Comparison of ENCODE assay signal across 8 mouse cellular contexts in the genomic region with DNA sequence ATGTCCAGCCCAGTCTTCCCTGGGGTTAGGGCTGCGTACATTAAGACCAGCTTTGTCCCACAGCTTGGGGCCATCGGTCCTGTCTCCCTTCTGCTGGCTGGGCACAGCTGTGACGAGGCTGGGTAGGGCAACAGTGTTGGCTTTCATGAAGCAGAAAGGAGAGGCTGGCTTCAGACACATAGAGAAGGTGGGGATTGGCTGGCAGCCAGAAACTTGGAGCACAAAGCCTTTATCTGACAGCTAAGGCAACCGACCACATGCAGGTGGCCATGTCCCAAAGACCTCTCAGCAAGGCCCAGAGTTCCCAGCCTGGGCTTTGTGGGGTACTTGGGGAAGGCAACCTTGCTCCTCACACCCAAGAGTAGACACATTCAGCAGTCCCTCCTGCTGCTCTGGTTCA. TPM values are rescaled to one million over a fixed set of nuclear protein-coding genes. Genes with fewer than 3 reads are reported as not detected.
DNase-seq lines count a peak whose midpoint lies in the region; ATAC-seq and TF ChIP-seq lines count a peak whose summit lies in the region.

No protein-coding gene starts in this region.

- WGBS in midbrain, embryonic 13.5 days: 77% methylated on average over 4 of the region's 4 CpGs
- 90% methylated on average over 4 of the region's 4 CpGs for WGBS in midbrain, embryonic 10.5 days
- WGBS in heart, adult 2 months: 46% methylated on average over 4 of the region's 4 CpGs

- no peak for TF ChIP-seq POLR2A in heart, adult 2 months (IDR thresholded peaks at IDR 0.05; ENCODE audit: insufficient read depth, low read depth, low read length)

- no peaks in the 10 kb centered on the region for H3K79me2 ChIP-seq in heart, adult 2 months (replicated peaks; ENCODE audit: control insufficient read depth, insufficient read depth, low read length)

- peaks cover 86% of the 10 kb centered on the region for H3K36me3 ChIP-seq in midbrain, embryonic 13.5 days
- peaks cover 97% of the 10 kb centered on the region for H3K36me3 ChIP-seq in midbrain, embryonic 10.5 days
- H3K36me3 ChIP-seq in heart, adult 2 months (ENCODE audit: control insufficient read depth, insufficient read depth, low read length): no peaks in the 10 kb centered on the region

- H3K27ac ChIP-seq in midbrain, embryonic 13.5 days: 0 out of 2 replicates have a peak overlapping the region, but pooled peaks have one; percentile 7
- no peak overlapping the region for H3K27ac ChIP-seq in midbrain, embryonic 10.5 days (replicated peaks)
- H3K27ac ChIP-seq in heart, adult 2 months: no peak overlapping the region

- no peaks in the 10 kb centered on the region for H3K27me3 ChIP-seq in midbrain, embryonic 13.5 days
- H3K27me3 ChIP-seq in midbrain, embryonic 10.5 days (ENCODE audit: low read depth, poor library complexity, severe bottlenecking): no peaks in the 10 kb centered on the region; the same call in 1 of the 2 replicates
- H3K27me3 ChIP-seq in heart, adult 2 months (ENCODE audit: control insufficient read depth, insufficient read depth, low read length): no peaks in the 10 kb centered on the region

- no peak overlapping the region for H3K9ac ChIP-seq in midbrain, embryonic 13.5 days (replicated peaks)
- H3K9ac ChIP-seq in heart, adult 2 months (ENCODE audit: low read depth, low read length): no peak overlapping the region

- DNase-seq in adrenal gland, postnatal 10 days: peak; percentile 67
- DNase-seq in adrenal gland, postnatal 4 days (ENCODE audit: low spot score in 2 of 2): no peak
- DNase-seq in midbrain, embryonic 10.5 days (ENCODE audit: low spot score): no peak
- DNase-seq in heart, adult 2 months: peak; percentile 47 to 60
- DNase-seq in left cerebral cortex, adult 11 months (ENCODE audit: low spot score): peak; percentile 44
- no peak for DNase-seq in urinary bladder, postnatal 4 days (ENCODE audit: low spot score in 2 of 2)
- no peak for DNase-seq in gastrocnemius, postnatal 36 days

- intact Hi-C loops in heart, adult 2 months (cut with DNase I): no loop called here
- intact Hi-C loops in gastrocnemius, postnatal 36 days (cut with DNase I): no loop called here

- TF ChIP-seq EP300 in heart, adult 2 months (IDR thresholded peaks at IDR 0.05; ENCODE audit: insufficient read depth, low read depth, low read length): no peak

- TF ChIP-seq CTCF in heart, adult 2 months (IDR thresholded peaks at IDR 0.05): no peak

- H3K4me3 ChIP-seq in midbrain, embryonic 13.5 days (replicated peaks): no peak overlapping the region
- H3K4me3 ChIP-seq in midbrain, embryonic 10.5 days: no peak overlapping the region
- no peak overlapping the region for H3K4me3 ChIP-seq in heart, adult 2 months

- no peaks in the 10 kb centered on the region for H3K4me1 ChIP-seq in midbrain, embryonic 13.5 days (replicated peaks)
- no peaks in the 10 kb centered on the region for H3K4me1 ChIP-seq in midbrain, embryonic 10.5 days
- H3K4me1 ChIP-seq in heart, adult 2 months (ENCODE audit: control insufficient read depth, insufficient read depth, low read length): peaks cover 1% of the 10 kb centered on the region; the same call in 1 of the 2 replicates

- no peaks in the 10 kb centered on the region for H3K9me3 ChIP-seq in midbrain, embryonic 13.5 days
- H3K9me3 ChIP-seq in midbrain, embryonic 10.5 days (replicated peaks): no peaks in the 10 kb centered on the region

- H3K4me2 ChIP-seq in midbrain, embryonic 13.5 days (replicated peaks): no peak overlapping the region

- ATAC-seq in midbrain, embryonic 13.5 days: no peak; the same call in 1 of the 2 replicates

RNA-seq across cellular contexts. Expression of a gene that starts 7.1 kb away (rescaled TPM):
- total RNA-seq in adrenal gland, postnatal 10 days (2021): 10 to 100 TPM; 32.9 to 35.7 TPM
- 10 to 100 TPM; 49.5 to 51.3 TPM for total RNA-seq in adrenal gland, postnatal 4 days (2021)
- polyA plus RNA-seq in midbrain, embryonic 13.5 days (2015; fragmentation: Nextera tagmentation; extraction: Ambion mirVana): 21.5 and 23.6 TPM in 2 replicates
- polyA plus RNA-seq in midbrain, embryonic 10.5 days (2016; fragmentation: Nextera tagmentation; extraction: Ambion mirVana): 17.7 and 22.6 TPM in 2 replicates
- total RNA-seq in heart, adult 2 months (2021): 1 to 10 TPM; 5.6 to 7.6 TPM
- 9.5 and 11.4 TPM in 2 replicates for polyA plus RNA-seq in heart, adult 2 months (2012; rRNA removed)
- 1 to 10 TPM; 4.3 to 7.3 TPM for total RNA-seq in gastrocnemius, postnatal 36 days (2021)

RNA-seq across cellular contexts. Expression of a gene that starts 36.3 kb away (rescaled TPM):
- total RNA-seq in adrenal gland, postnatal 10 days (2021): 1 to 10 TPM; 1.4 to 1.6 TPM
- 1 to 10 TPM; 2.2 TPM for total RNA-seq in adrenal gland, postnatal 4 days (2021)
- polyA plus RNA-seq in midbrain, embryonic 13.5 days (2015; fragmentation: Nextera tagmentation; extraction: Ambion mirVana): 2.8 and 3.0 TPM in 2 replicates
- polyA plus RNA-seq in midbrain, embryonic 10.5 days (2016; fragmentation: Nextera tagmentation; extraction: Ambion mirVana): 1.9 and 2.3 TPM in 2 replicates
- under 1 TPM in 1 of 2 experiments, not detected in 1; 0.18 TPM for total RNA-seq in heart, adult 2 months (2021)
- polyA plus RNA-seq in heart, adult 2 months (2012; rRNA removed): 0.18 and 0.37 TPM in 2 replicates
- total RNA-seq in gastrocnemius, postnatal 36 days (2021): under 1 TPM; 0.10 to 0.54 TPM

RNA-seq across cellular contexts. Expression of a gene that starts 37.3 kb away (rescaled TPM):
- 10 to 100 TPM; 44.9 to 54.3 TPM for total RNA-seq in adrenal gland, postnatal 10 days (2021)
- total RNA-seq in adrenal gland, postnatal 4 days (2021): 10 to 100 TPM; 49.5 to 50.0 TPM
- polyA plus RNA-seq in midbrain, embryonic 13.5 days (2015; fragmentation: Nextera tagmentation; extraction: Ambion mirVana): 118 and 122 TPM in 2 replicates
- polyA plus RNA-seq in midbrain, embryonic 10.5 days (2016; fragmentation: Nextera tagmentation; extraction: Ambion mirVana): 101 and 112 TPM in 2 replicates
- 10 to 100 TPM; 49.5 to 50.3 TPM for total RNA-seq in heart, adult 2 months (2021)
- polyA plus RNA-seq in heart, adult 2 months (2012; rRNA removed): 91.2 and 107 TPM in 2 replicates
- total RNA-seq in gastrocnemius, postnatal 36 days (2021): 10 to 100 TPM; 18.6 to 19.1 TPM

RNA-seq across cellular contexts. Expression of a gene that starts 38.2 kb away (rescaled TPM):
- total RNA-seq in adrenal gland, postnatal 10 days (2021): 100 to 1,000 TPM; 212 to 265 TPM
- 100 to 1,000 TPM; 296 to 306 TPM for total RNA-seq in adrenal gland, postnatal 4 days (2021)
- 311 and 312 TPM in 2 replicates for polyA plus RNA-seq in midbrain, embryonic 13.5 days (2015; fragmentation: Nextera tagmentation; extraction: Ambion mirVana)
- 268 and 304 TPM in 2 replicates for polyA plus RNA-seq in midbrain, embryonic 10.5 days (2016; fragmentation: Nextera tagmentation; extraction: Ambion mirVana)
- 100 to 1,000 TPM; 107 to 121 TPM for total RNA-seq in heart, adult 2 months (2021)
- 46.1 and 77.8 TPM in 2 replicates for polyA plus RNA-seq in heart, adult 2 months (2012; rRNA removed)
- total RNA-seq in gastrocnemius, postnatal 36 days (2021): 100 to 1,000 TPM; 105 to 110 TPM

RNA-seq across cellular contexts. Expression of a gene that starts 54.0 kb away (rescaled TPM):
- total RNA-seq in adrenal gland, postnatal 10 days (2021): 100 to 1,000 TPM; 380 to 552 TPM
- total RNA-seq in adrenal gland, postnatal 4 days (2021): 100 to 1,000 TPM; 420 to 464 TPM
- polyA plus RNA-seq in midbrain, embryonic 13.5 days (2015; fragmentation: Nextera tagmentation; extraction: Ambion mirVana): 272 and 273 TPM in 2 replicates
- polyA plus RNA-seq in midbrain, embryonic 10.5 days (2016; fragmentation: Nextera tagmentation; extraction: Ambion mirVana): 312 and 380 TPM in 2 replicates
- total RNA-seq in heart, adult 2 months (2021): 10 to 100 TPM; 25.5 to 34.6 TPM
- 66.5 and 74.7 TPM in 2 replicates for polyA plus RNA-seq in heart, adult 2 months (2012; rRNA removed)
- 10 to 100 TPM; 10.4 to 13.6 TPM for total RNA-seq in gastrocnemius, postnatal 36 days (2021)

Comparison
In these comparisons a context has a peak if more than half of its experiments do, and no peak if none do; other contexts are left out.
1. DNase-seq: peak in adrenal gland, postnatal 10 days (single experiment), heart, adult 2 months (2 of 2) and left cerebral cortex, adult 11 months (single experiment); none in adrenal gland, postnatal 4 days (0 of 2), midbrain, embryonic 10.5 days (single experiment), urinary bladder, postnatal 4 days (0 of 2) and gastrocnemius, postnatal 36 days (0 of 2).